Mouse (Mus musculus) cerebellum, adult (tissue): Measurements from ENCODE around the gene Mmp14.

ENCODE experiments used
- ATAC-seq: cut with Nextera tagmentation; 2 replicates; pipeline ENCODE4 v1.9.2; 2017; ENCODE audit warnings: mild to moderate bottlenecking, moderate library complexity, mixed read lengths; ENCODE audit not compliant: insufficient number of reproducible peaks, low FRiP score, low TSS enrichment

Gene Mmp14

GRCm38 (mm10) chr14:54431334-54432077, at the start of gene Mmp14:
TSS of gene Mmp14 (plus strand) at chr14:54431612.
- no peak for ATAC-seq

- no peak for ATAC-seq
Measured at GRCm38 (mm10) chr14:54381816-54382215, 49.6 kb upstream of the Mmp14 start.

GRCm38 (mm10) chr14:54382641-54383040, 48.8 kb upstream of the Mmp14 start:
- no peak for ATAC-seq

GRCm38 (mm10) chr14:54383355-54383771, 48.0 kb upstream of the Mmp14 start:
- no peak for ATAC-seq

GRCm38 (mm10) chr14:54384396-54384795, 47.0 kb upstream of the Mmp14 start:
- no peak for ATAC-seq

- ATAC-seq, result no peak
Measured at GRCm38 (mm10) chr14:54385968-54386618, 45.3 kb upstream of the Mmp14 start.

- no peak for ATAC-seq
Measured at GRCm38 (mm10) chr14:54387546-54387945, 43.9 kb upstream of the Mmp14 start.

GRCm38 (mm10) chr14:54390843-54391242, 40.6 kb upstream of the Mmp14 start:
- no peak for ATAC-seq

- no peak for ATAC-seq
Measured at GRCm38 (mm10) chr14:54393794-54394193, 37.6 kb upstream of the Mmp14 start.

GRCm38 (mm10) chr14:54394309-54394708, 37.1 kb upstream of the Mmp14 start:
- no peak for ATAC-seq

GRCm38 (mm10) chr14:54396685-54397084, 34.7 kb upstream of the Mmp14 start:
- ATAC-seq, result no peak

- ATAC-seq, result no peak
Measured at GRCm38 (mm10) chr14:54397872-54398527, 33.4 kb upstream of the Mmp14 start.

- no peak for ATAC-seq
Measured at GRCm38 (mm10) chr14:54398528-54398916, 32.9 kb upstream of the Mmp14 start.

GRCm38 (mm10) chr14:54398921-54399382, 32.5 kb upstream of the Mmp14 start:
- no peak for ATAC-seq

GRCm38 (mm10) chr14:54401723-54402122, 29.7 kb upstream of the Mmp14 start:
- ATAC-seq, result no peak

- ATAC-seq, result no peak
Measured at GRCm38 (mm10) chr14:54408336-54409056, 22.9 kb upstream of the Mmp14 start.

GRCm38 (mm10) chr14:54409057-54409645, 22.3 kb upstream of the Mmp14 start:
- ATAC-seq, result no peak

GRCm38 (mm10) chr14:54409980-54410810, 21.2 kb upstream of the Mmp14 start:
- no peak for ATAC-seq

- no peak for ATAC-seq
Measured at GRCm38 (mm10) chr14:54412000-54412576, 19.3 kb upstream of the Mmp14 start.
